Mouse (Mus musculus): ENCODE results near the gene Ror2.

GRCm38 (mm10) chr13:53067949-53068348, 218.0 kb downstream of the Ror2 start:
- TF ChIP-seq POLR2A (IDR thresholded peaks at IDR 0.05; ENCODE audit: low read depth, low read length) (no peak), CTCF (IDR thresholded peaks at IDR 0.05; ENCODE audit: extremely low read depth, insufficient read length, insufficient replicate concordance, low read depth, low read length) (no peak)

Data from small intestine, adult 2 months (tissue).